In genomic region chr2:148021919-148022570, GRCm38 (mm10) we compare ENCODE assay signal across 29 mouse cellular contexts. TPM values are rescaled to one million over a fixed set of nuclear protein-coding genes. Genes with fewer than 3 reads are reported as not detected.
A peak's percentile ranks its signal among the peaks of the same experiment; 100 is the strongest.
DNase-seq lines count a peak whose midpoint lies in the region; ATAC-seq and TF ChIP-seq lines count a peak whose summit lies in the region.
"Had no signal": no experiment of that assay in that cellular context is flagged by ENCODE, and none has a peak within 500 bp of the region (broad histone marks: within the 10 kb centered on the region; RNA-seq: fewer than 3 reads in every experiment).

No protein-coding gene starts in this region.

- TF ChIP-seq CTCF in midbrain, postnatal 0 days (IDR thresholded peaks at IDR 0.05), result no peak

- no peaks in the 10 kb centered on the region for H3K79me2 ChIP-seq in myocyte (ENCODE audit: control insufficient read depth, insufficient read depth)

- whole genome bisulfite sequencing in embryonic facial prominence, embryonic 11.5 days, result 9% methylated on average over 5 of the region's 5 CpGs
- WGBS in embryonic facial prominence, embryonic 10.5 days, result 14% methylated on average over 5 of the region's 5 CpGs
- 7% methylated on average over 5 of the region's 5 CpGs for WGBS in midbrain, embryonic 12.5 days
- 8% methylated on average over 5 of the region's 5 CpGs for WGBS in midbrain, postnatal 0 days

- DNase-seq in embryonic facial prominence, embryonic 11.5 days (ENCODE audit: low spot score), result peak; percentile 4
- DNase-seq in embryonic facial prominence, embryonic 10.5 days (ENCODE audit: low spot score), result no peak
- peak; percentile 41 to 63 for DNase-seq in lung, adult 18-20 months
- DNase-seq in lung, postnatal 14 days, result no peak
- DNase-seq in midbrain, postnatal 0 days (ENCODE audit: low spot score), result no peak
- DNase-seq in thymus, postnatal 10 days (ENCODE audit: low spot score in 2 of 2), result no peak
- DNase-seq: adrenal gland, postnatal 14 days; cerebellum, adult 11 months; gastrocnemius, postnatal 14 days; heart, adult 2 months; heart, postnatal 4 days; kidney, adult 8-10 months; kidney, postnatal 25 days; thymus, adult 18-20 months had no signal

- no peak overlapping the region for H3ac ChIP-seq in myocyte (ENCODE audit: control insufficient read depth, insufficient read length)

- H3K4me1 ChIP-seq in embryonic facial prominence, embryonic 11.5 days (ENCODE audit: control insufficient read depth, insufficient read depth, low read length), result no peaks in the 10 kb centered on the region
- H3K4me1 ChIP-seq in embryonic facial prominence, embryonic 10.5 days, result peaks cover 24% of the 10 kb centered on the region
- peaks cover 17% of the 10 kb centered on the region; the same call in 1 of the 2 replicates for H3K4me1 ChIP-seq in midbrain, embryonic 12.5 days
- no peaks in the 10 kb centered on the region for H3K4me1 ChIP-seq in midbrain, postnatal 0 days (ENCODE audit: insufficient read depth, low read length)
- H3K4me1 ChIP-seq: embryonic facial prominence, embryonic 12.5 days; forebrain, embryonic 13.5 days; heart, embryonic 15.5 days; limb, embryonic 15.5 days had no signal

- no peak for ATAC-seq in embryonic facial prominence, embryonic 11.5 days (replicated peaks; ENCODE audit: insufficient number of reproducible peaks, low FRiP score, low TSS enrichment, low read depth)
- no peak for ATAC-seq in midbrain, embryonic 12.5 days (ENCODE audit: low FRiP score, low read depth)
- ATAC-seq in midbrain, postnatal 0 days (ENCODE audit: low FRiP score), result no peak
- ATAC-seq: activated CD4-positive, CD25-positive, alpha-beta regulatory T cell, adult 4 months; forebrain, embryonic 13.5 days had no signal

- peaks cover 43% of the 10 kb centered on the region for H3K27me3 ChIP-seq in embryonic facial prominence, embryonic 11.5 days (ENCODE audit: control insufficient read depth, insufficient read depth, low read length)
- H3K27me3 ChIP-seq in embryonic facial prominence, embryonic 10.5 days (replicated peaks; ENCODE audit: low read depth, poor library complexity, severe bottlenecking), result peaks cover 100% of the 10 kb centered on the region
- H3K27me3 ChIP-seq in midbrain, embryonic 12.5 days, result peaks cover 90% of the 10 kb centered on the region
- peaks cover 82% of the 10 kb centered on the region for H3K27me3 ChIP-seq in midbrain, postnatal 0 days (ENCODE audit: insufficient read depth, low read length)
- H3K27me3 ChIP-seq in myocyte (ENCODE audit: control insufficient read depth, insufficient read depth, insufficient read length), result no peaks in the 10 kb centered on the region
- H3K27me3 ChIP-seq: stomach, embryonic 15.5 days had no signal

- no peak overlapping the region for H3K27ac ChIP-seq in embryonic facial prominence, embryonic 11.5 days (replicated peaks; ENCODE audit: low read depth, low read length)
- no peak overlapping the region for H3K27ac ChIP-seq in embryonic facial prominence, embryonic 10.5 days (replicated peaks)
- peak overlapping the region; percentile 73 for H3K27ac ChIP-seq in midbrain, embryonic 12.5 days (replicated peaks)
- H3K27ac ChIP-seq in midbrain, postnatal 0 days (ENCODE audit: low read depth, low read length), result no peak overlapping the region
- H3K27ac ChIP-seq: embryonic facial prominence, embryonic 12.5 days; forebrain, embryonic 13.5 days; heart, adult 2 months; heart, embryonic 15.5 days; limb, embryonic 15.5 days; stomach, embryonic 15.5 days had no signal

- no peak overlapping the region for H3K4me2 ChIP-seq in embryonic facial prominence, embryonic 11.5 days (ENCODE audit: low read depth, low read length)
- peak overlapping the region; percentile 13 for H3K4me2 ChIP-seq in midbrain, embryonic 12.5 days (replicated peaks)
- no peak overlapping the region for H3K4me2 ChIP-seq in midbrain, postnatal 0 days (ENCODE audit: low read depth, low read length, poor library complexity, severe bottlenecking)
- H3K4me2 ChIP-seq in myocyte (ENCODE audit: low read depth), result no peak overlapping the region
- H3K4me2 ChIP-seq: embryonic facial prominence, embryonic 12.5 days; forebrain, embryonic 13.5 days; heart, embryonic 15.5 days; limb, embryonic 15.5 days had no signal

- H3K36me3 ChIP-seq in embryonic facial prominence, embryonic 11.5 days (replicated peaks; ENCODE audit: control insufficient read depth, insufficient read depth, low read depth, low read length), result no peaks in the 10 kb centered on the region
- no peaks in the 10 kb centered on the region for H3K36me3 ChIP-seq in embryonic facial prominence, embryonic 10.5 days (replicated peaks)
- H3K36me3 ChIP-seq in midbrain, embryonic 12.5 days, result no peaks in the 10 kb centered on the region
- no peaks in the 10 kb centered on the region for H3K36me3 ChIP-seq in midbrain, postnatal 0 days (ENCODE audit: insufficient read depth, low read length)
- no peaks in the 10 kb centered on the region for H3K36me3 ChIP-seq in myocyte (ENCODE audit: control insufficient read depth, insufficient read depth)
- H3K36me3 ChIP-seq: embryonic facial prominence, embryonic 12.5 days; G1E; heart, embryonic 15.5 days; limb, embryonic 15.5 days; stomach, embryonic 15.5 days had no signal

- no peak overlapping the region for H3K9ac ChIP-seq in embryonic facial prominence, embryonic 11.5 days (replicated peaks; ENCODE audit: low read length)
- H3K9ac ChIP-seq in midbrain, embryonic 12.5 days (replicated peaks), result no peak overlapping the region
- no peak overlapping the region for H3K9ac ChIP-seq in midbrain, postnatal 0 days (replicated peaks; ENCODE audit: low read length, poor library complexity, severe bottlenecking)
- H3K9ac ChIP-seq: embryonic facial prominence, embryonic 12.5 days; forebrain, embryonic 13.5 days; heart, embryonic 15.5 days; limb, embryonic 15.5 days; stomach, embryonic 15.5 days had no signal

- no peak overlapping the region for H3K4me3 ChIP-seq in embryonic facial prominence, embryonic 11.5 days (ENCODE audit: low read depth, low read length)
- H3K4me3 ChIP-seq in embryonic facial prominence, embryonic 10.5 days, result no peak overlapping the region
- H3K4me3 ChIP-seq in midbrain, embryonic 12.5 days, result no peak overlapping the region
- H3K4me3 ChIP-seq in midbrain, postnatal 0 days (ENCODE audit: low read depth, low read length), result no peak overlapping the region
- H3K4me3 ChIP-seq in myocyte, result no peak overlapping the region
- H3K4me3 ChIP-seq: embryonic facial prominence, embryonic 12.5 days; erythroblast, embryonic 14.5 days; forebrain, embryonic 13.5 days; heart, adult 2 months; heart, embryonic 15.5 days; limb, embryonic 15.5 days; stomach, embryonic 15.5 days had no signal

- TF ChIP-seq POLR2A in myocyte (IDR thresholded peaks at IDR 0.05; ENCODE audit: insufficient read length, low read depth), result no peak

- H3K9me3 ChIP-seq in embryonic facial prominence, embryonic 11.5 days (replicated peaks; ENCODE audit: control insufficient read depth, low read length), result no peaks in the 10 kb centered on the region
- H3K9me3 ChIP-seq in embryonic facial prominence, embryonic 10.5 days, result no peaks in the 10 kb centered on the region
- no peaks in the 10 kb centered on the region for H3K9me3 ChIP-seq in midbrain, embryonic 12.5 days
- no peaks in the 10 kb centered on the region for H3K9me3 ChIP-seq in midbrain, postnatal 0 days (ENCODE audit: low read length)
- H3K9me3 ChIP-seq: embryonic facial prominence, embryonic 12.5 days; forebrain, embryonic 13.5 days; heart, embryonic 15.5 days; limb, embryonic 15.5 days; stomach, embryonic 15.5 days had no signal

TF ChIP-seq in myocyte, 11 proteins besides CTCF, POLR2A, EP300 and RAD21:
- TF ChIP-seq MAX (IDR thresholded peaks at IDR 0.05; ENCODE audit: low read depth), result no peak
- no peak for TF ChIP-seq POLR2AphosphoS2 (IDR thresholded peaks at IDR 0.05; ENCODE audit: insufficient read length, low read depth)
- TF ChIP-seq CEBPB (IDR thresholded peaks at IDR 0.05; ENCODE audit: insufficient read depth, poor library complexity, severe bottlenecking), result no peak
- TF ChIP-seq MYOG (IDR thresholded peaks at IDR 0.05; ENCODE audit: control insufficient read depth in 1 of 3, insufficient read depth in 1 of 3, insufficient read length in 2 of 3, low read depth in 2 of 3), result peak in 1 of 3 experiments; percentile 61
- TF ChIP-seq MYOD1 (IDR thresholded peaks at IDR 0.05; ENCODE audit: control insufficient read depth in 1 of 3, insufficient read length in 2 of 3, low read depth in 2 of 3), result peak in 2 of 3 experiments; percentile 26 to 70
- TF ChIP-seq TCF3 (IDR thresholded peaks at IDR 0.05; ENCODE audit: insufficient read length, low read depth), result no peak
- TF ChIP-seq TCF12 (IDR thresholded peaks at IDR 0.05; ENCODE audit: insufficient read depth, poor library complexity, severe bottlenecking), result no peak
- no peak for TF ChIP-seq SRF (IDR thresholded peaks at IDR 0.05; ENCODE audit: control insufficient read depth, insufficient read length, low read depth)
- no peak for TF ChIP-seq USF1 (IDR thresholded peaks at IDR 0.05; ENCODE audit: low read depth)
- no peak for TF ChIP-seq E2F4 (IDR thresholded peaks at IDR 0.05; ENCODE audit: insufficient read depth)
- TF ChIP-seq REST (IDR thresholded peaks at IDR 0.05; ENCODE audit: insufficient read depth, insufficient read length), result no peak

RNA-seq across cellular contexts. Expression of gene Foxa2, which starts 24.7 kb away (rescaled TPM):
- polyA plus RNA-seq in embryonic facial prominence, embryonic 11.5 days (2014; fragmentation: Nextera tagmentation; extraction: Ambion mirVana), result 1.6 and 1.9 TPM in 2 replicates
- polyA plus RNA-seq in embryonic facial prominence, embryonic 10.5 days (2016; fragmentation: Nextera tagmentation; extraction: Ambion mirVana), result 1.8 and 2.4 TPM in 2 replicates
- polyA plus RNA-seq in midbrain, embryonic 12.5 days (2016; fragmentation: Nextera tagmentation; extraction: Ambion mirVana), result 6.7 and 14.0 TPM in 2 replicates
- total RNA-seq in midbrain, postnatal 0 days (2014; rRNA removed), result 7.0 and 11.1 TPM in 2 replicates
- 2.7 and 3.3 TPM in 2 replicates for polyA plus RNA-seq in midbrain, postnatal 0 days (2015; fragmentation: Nextera tagmentation; extraction: Ambion mirVana)
- 0.49 TPM for polyA plus RNA-seq in myocyte (2012; fragmentation: generic; extraction: Trizol)
- total RNA-seq: gastrocnemius, postnatal 14 days; heart, adult 2 months; heart, postnatal 4 days; layer of hippocampus, adult 8-10 months; left cerebral cortex, postnatal 36 days; megakaryocyte, adult 5-6 weeks; neutrophil, adult 5-6 weeks had no signal
- polyA plus RNA-seq: activated CD4-positive, CD25-positive, alpha-beta regulatory T cell, adult 4 months; erythroblast, embryonic 14.5 days; frontal cortex, adult 2 months; G1E had no signal

Comparison
In these comparisons a context has a peak if more than half of its experiments do, and no peak if none do; other contexts are left out.
1. DNase-seq: peak in embryonic facial prominence, embryonic 11.5 days (single experiment) and lung, adult 18-20 months (2 of 2); none in embryonic facial prominence, embryonic 10.5 days (single experiment), lung, postnatal 14 days (single experiment), midbrain, postnatal 0 days (single experiment) and thymus, postnatal 10 days (0 of 2).